Mouse (Mus musculus) hindbrain, embryonic 14.5 days (tissue): ENCODE data around the gene Ifitm10. TPM values are rescaled to one million over a fixed set of nuclear protein-coding genes. Genes with fewer than 3 reads are reported as not detected.
A peak's percentile ranks its signal among the peaks of the same experiment; 100 is the strongest.
"Not testable (repeated sequence)": the region's sequence is repeated elsewhere in the genome, so short reads cannot be mapped to it uniquely, and the experiment has no call there.

Experiments used
- ATAC-seq: fragments of 200-750 bp; cut with Nextera tagmentation; 2 replicates; pipeline ENCODE4 v1.8.0; 2017; ENCODE audit warnings: moderate number of reproducible peaks, mild to moderate bottlenecking, moderate TSS enrichment, moderate library complexity; ENCODE audit not compliant: low FRiP score
- DNase-seq: peaks from one replicate; pipeline ENCODE4 v3.0.0-alpha.2; 2015; ENCODE audit warnings: low spot score
- H3K27ac ChIP-seq: fragments of 300-500 bp; sonication (generic); 2 replicates; pipeline ENCODE4 v1.5.1; 2014; ENCODE audit warnings: mild to moderate bottlenecking, moderate library complexity
- H3K27me3 ChIP-seq: fragments of 300-500 bp; sonication (generic); 2 replicates; pipeline ENCODE4 v1.6.1; 2014; ENCODE audit warnings: mild to moderate bottlenecking, low read length, mixed read lengths; ENCODE audit not compliant: control insufficient read depth, insufficient read depth
- H3K36me3 ChIP-seq: fragments of 300-500 bp; sonication (generic); replicated peaks from 2 replicates; pipeline ENCODE4 v1.6.1; 2014; ENCODE audit not compliant: control insufficient read depth, insufficient read depth
- H3K4me1 ChIP-seq: fragments of 300-500 bp; sonication (generic); replicated peaks from 2 replicates; pipeline ENCODE4 v1.6.1; 2014; ENCODE audit warnings: antibody characterized with exemption, low read length, mixed read lengths; ENCODE audit not compliant: control insufficient read depth, insufficient read depth
- H3K4me2 ChIP-seq: fragments of 300-500 bp; sonication (generic); replicated peaks from 2 replicates; pipeline ENCODE4 v1.6.1; 2014; ENCODE audit warnings: mild to moderate bottlenecking, moderate library complexity
- H3K4me3 ChIP-seq: fragments of 300-500 bp; sonication (generic); replicated peaks from 2 replicates; pipeline ENCODE4 v1.5.1; 2014; ENCODE audit warnings: mild to moderate bottlenecking, low read length
- H3K9ac ChIP-seq: fragments of 300-500 bp; sonication (generic); 2 replicates; pipeline ENCODE4 v1.6.1; 2014
- H3K9me3 ChIP-seq: fragments of 300-500 bp; sonication (generic); 2 replicates; pipeline ENCODE4 v1.6.1; 2016; ENCODE audit warnings: low read length; ENCODE audit not compliant: control insufficient read depth
- WGBS: fragments of 180-500 bp; shearing (Covaris S2); extraction: QIAGEN DNeasy Blood & Tissue Kit; methylation state at CpG from one replicate; pipeline ENCODE4 v1.1.7; 2014; 5-methylcytosine and 5-hydroxymethylcytosine counted together
- polyA plus RNA-seq: library from polyadenylated mRNA; unstranded; fragments of >200 nt; fragmentation: Nextera tagmentation; extraction: Ambion mirVana; gene quantifications from 2 replicates; pipeline ENCODE4 v1.2.1, GENCODE M21; 2014

Gene Ifitm10
- polyA plus RNA-seq, 1 experiment from 2014 or later = 7.3 TPM

DNA sequence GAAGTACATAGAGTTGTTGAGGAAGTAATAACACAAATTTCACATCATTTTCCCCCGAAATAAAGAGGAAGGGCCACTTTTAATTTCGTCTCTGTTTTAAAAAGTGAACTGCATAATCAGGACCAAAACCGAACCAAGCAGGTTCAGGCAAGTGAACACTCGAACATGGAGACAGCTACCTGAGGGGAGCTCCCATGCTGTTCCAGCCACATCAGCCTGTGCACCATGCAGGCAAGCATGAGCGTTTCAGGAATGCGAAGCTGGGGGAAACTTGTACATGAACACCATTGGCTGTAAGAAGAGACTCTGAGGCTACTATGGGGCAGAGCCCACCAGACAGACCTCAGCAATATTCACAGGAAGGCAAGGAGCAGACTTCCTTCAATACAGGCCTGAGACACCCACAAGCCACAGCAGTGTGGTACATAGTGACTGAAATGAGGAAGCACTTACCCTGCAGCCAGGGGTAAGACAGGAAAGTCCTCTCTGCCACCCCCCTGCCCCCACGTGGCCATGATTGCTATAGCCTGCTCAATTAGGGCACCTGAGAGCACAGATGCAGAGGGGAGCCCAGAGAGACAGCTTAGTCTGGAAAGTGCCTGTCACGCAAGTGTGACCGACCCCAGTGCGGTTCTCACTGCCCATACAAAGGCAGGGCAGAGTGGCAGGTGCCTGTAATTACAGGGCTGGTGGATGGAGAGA is 33.1 kb downstream of the Ifitm10 start:
- no peaks in the 10 kb centered on the region for H3K4me1 ChIP-seq
- no peaks in the 10 kb centered on the region for H3K36me3 ChIP-seq
- no peak overlapping the region for H3K27ac ChIP-seq
- ATAC-seq (no peak), DNase-seq (no peak)
- H3K4me2 ChIP-seq = no peak overlapping the region
- no peaks in the 10 kb centered on the region for H3K9me3 ChIP-seq
- no peak overlapping the region for H3K9ac ChIP-seq
- WGBS = 60% methylated on average over 10 of the region's 10 CpGs
- H3K4me3 ChIP-seq = no peak overlapping the region
- H3K27me3 ChIP-seq = no peaks in the 10 kb centered on the region

DNA sequence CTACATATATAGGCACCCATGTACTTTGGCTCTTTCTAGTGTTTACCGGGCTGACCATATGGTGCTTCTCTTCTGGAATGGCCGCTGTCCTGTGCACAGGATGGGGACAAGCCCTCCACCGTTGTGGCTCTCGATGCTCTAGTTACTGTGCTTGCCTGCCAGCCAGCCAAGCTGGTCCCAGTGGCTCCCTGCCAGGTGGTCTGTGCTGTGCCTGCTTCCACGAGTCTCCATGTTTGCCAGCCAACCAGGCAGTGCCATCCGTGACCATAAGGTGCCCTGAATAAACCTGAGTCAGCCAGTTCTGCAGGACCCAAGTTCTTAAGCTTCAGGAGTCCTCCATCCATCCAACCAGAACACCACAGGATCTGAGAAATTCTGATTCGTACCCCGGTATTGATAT is 38.4 kb downstream of the Ifitm10 start:
- Histone ChIP-seq H3K27me3 (no peaks in the 10 kb centered on the region), H3K4me3 (no peak overlapping the region), H3K4me2 (no peak overlapping the region), H3K9ac (no peak overlapping the region), H3K4me1 (no peaks in the 10 kb centered on the region), H3K27ac (no peak overlapping the region), H3K36me3 (no peaks in the 10 kb centered on the region), H3K9me3 (no peaks in the 10 kb centered on the region)
- DNase-seq = no peak
- 68% methylated on average over 8 of the region's 8 CpGs for WGBS
- ATAC-seq = no peak

DNA sequence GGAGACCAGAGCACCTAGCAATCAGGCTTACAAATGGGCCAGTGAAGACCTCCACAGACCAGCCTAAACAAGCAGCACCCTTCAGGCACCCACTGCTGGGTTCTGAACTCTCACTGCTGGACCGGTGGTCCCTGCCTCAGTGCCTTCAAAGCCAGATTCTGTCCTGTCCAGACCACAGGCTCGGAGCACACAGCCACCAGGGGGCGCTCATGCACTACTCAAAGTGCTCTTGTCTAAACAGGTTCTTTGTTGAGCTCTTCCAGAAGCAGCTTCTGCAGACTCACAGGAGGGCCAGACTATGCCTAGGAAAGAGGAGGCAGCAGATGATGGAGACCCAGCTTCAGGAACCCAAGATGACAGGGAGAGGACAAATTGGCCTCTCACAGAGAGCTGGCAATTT is 39.3 kb downstream of the Ifitm10 start:
- Histone ChIP-seq H3K9me3 (no peaks in the 10 kb centered on the region), H3K27ac (no peak overlapping the region), H3K4me1 (no peaks in the 10 kb centered on the region), H3K27me3 (no peaks in the 10 kb centered on the region), H3K9ac (no peak overlapping the region), H3K36me3 (no peaks in the 10 kb centered on the region), H3K4me2 (no peak overlapping the region), H3K4me3 (no peak overlapping the region)
- WGBS = 5% methylated on average over 3 of the region's 3 CpGs
- DNase-seq (peak; percentile 96), ATAC-seq (peak; percentile 89)

DNA sequence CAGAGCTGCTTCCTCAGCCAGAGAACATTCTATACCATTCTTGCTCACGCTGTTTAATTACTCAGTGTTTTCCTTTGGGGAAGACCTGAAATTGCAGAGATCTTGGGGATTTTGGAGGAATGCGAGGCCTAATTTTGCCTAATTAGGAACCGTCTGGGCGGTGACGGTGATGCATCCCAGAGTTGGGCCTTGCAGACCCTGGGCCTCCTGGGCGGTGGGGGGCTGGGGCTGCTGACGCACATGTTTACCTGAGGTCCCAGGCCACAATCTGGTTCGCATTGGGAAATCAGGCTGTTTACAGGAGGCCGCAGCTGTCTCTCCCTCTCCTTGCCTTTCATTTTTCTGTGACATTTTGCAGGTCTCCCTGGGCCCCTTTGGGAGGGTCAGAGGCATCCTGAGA is 40.8 kb downstream of the Ifitm10 start:
- H3K9me3 ChIP-seq, H3K27me3 ChIP-seq, H3K27ac ChIP-seq, H3K4me2 ChIP-seq, ATAC-seq, H3K36me3 ChIP-seq, H3K4me1 ChIP-seq, H3K9ac ChIP-seq, H3K4me3 ChIP-seq, DNase-seq: not testable (repeated sequence)
- WGBS = 94% methylated on average over 2 of the region's 9 CpGs

DNA sequence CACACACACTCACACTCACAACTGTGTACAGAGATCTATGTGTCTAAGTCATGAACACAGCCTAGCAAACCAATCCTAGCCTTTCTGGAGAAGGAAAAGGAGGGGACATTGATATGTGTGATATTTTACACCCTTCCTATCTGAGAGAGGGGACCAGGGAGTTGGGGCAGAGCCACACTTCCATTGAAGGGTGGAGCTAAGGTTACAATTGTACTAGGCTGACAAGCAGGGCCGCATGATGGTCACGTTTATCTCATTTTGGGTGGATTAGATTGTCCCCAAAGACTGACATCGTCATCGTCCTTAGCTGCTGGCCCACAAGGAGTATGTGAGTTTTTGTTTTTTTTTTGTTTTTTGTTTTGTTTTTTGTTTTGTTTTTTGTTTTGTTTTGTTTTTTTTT is 42.3 kb downstream of the Ifitm10 start:
- H3K9me3 ChIP-seq = no peaks in the 10 kb centered on the region
- no peak overlapping the region for H3K4me2 ChIP-seq
- H3K4me1 ChIP-seq = no peaks in the 10 kb centered on the region
- H3K4me3 ChIP-seq = no peak overlapping the region
- no peak overlapping the region for H3K9ac ChIP-seq
- H3K27me3 ChIP-seq = no peaks in the 10 kb centered on the region
- no peak for ATAC-seq
- H3K36me3 ChIP-seq = no peaks in the 10 kb centered on the region
- 84% methylated on average over 4 of the region's 4 CpGs for WGBS
- no peak overlapping the region for H3K27ac ChIP-seq
- DNase-seq = no peak

DNA sequence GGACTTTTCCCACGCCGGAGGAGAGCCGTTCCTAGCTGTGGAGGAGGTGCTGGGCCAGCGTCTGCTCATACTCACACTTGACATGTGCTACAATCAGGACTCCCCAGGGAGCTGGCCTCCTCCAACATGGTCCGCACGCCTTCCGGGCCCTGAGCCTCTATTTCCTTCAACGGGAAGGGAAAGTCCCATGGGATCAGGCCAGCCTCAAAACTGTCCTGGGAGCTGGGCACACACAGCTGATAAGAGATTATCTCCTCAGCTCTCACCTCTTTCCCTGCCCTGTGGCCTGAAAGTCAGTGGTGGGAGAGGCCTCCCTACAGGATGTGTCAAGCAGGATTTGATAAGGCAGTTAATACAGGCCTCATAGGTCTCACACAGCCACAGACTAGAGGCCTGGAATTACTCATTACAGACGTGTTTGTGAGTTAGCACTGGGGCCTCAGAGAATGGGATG is 43.3 kb downstream of the Ifitm10 start:
- H3K27ac ChIP-seq = no peak overlapping the region
- 66% methylated on average over 9 of the region's 9 CpGs for WGBS
- no peak for ATAC-seq

DNA sequence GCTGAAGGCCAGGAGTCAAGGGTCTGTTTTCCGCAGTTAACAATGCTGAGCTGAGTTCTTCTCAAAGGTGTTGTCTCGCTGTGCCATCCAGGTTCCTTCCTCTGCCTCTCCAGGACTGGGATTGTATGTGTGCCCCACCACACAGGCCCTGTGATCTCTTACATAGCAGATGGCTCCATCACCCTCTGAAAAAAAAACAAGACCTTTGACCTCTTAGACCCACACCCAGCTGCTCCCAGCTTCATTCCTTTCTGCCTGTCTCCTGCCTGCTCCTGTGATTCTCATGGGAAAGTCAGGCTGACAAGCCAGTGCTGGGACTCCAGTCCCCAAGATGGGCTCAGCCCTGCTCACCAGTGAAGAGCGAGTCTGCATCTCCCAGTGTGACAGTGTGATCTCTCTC is 45.0 kb downstream of the Ifitm10 start:
- Histone ChIP-seq H3K9ac (no peak overlapping the region), H3K27me3 (no peaks in the 10 kb centered on the region), H3K4me3 (no peak overlapping the region), H3K4me2 (no peak overlapping the region), H3K36me3 (no peaks in the 10 kb centered on the region), H3K4me1 (no peaks in the 10 kb centered on the region), H3K9me3 (no peaks in the 10 kb centered on the region), H3K27ac (no peak overlapping the region)
- no peak for DNase-seq
- no peak for ATAC-seq
- 63% methylated on average over 3 of the region's 3 CpGs for WGBS

More for the DNA sequence above, 43.3 kb downstream of the Ifitm10 start:
- Histone ChIP-seq H3K9me3 (no peaks in the 10 kb centered on the region), H3K9ac (no peak overlapping the region), H3K36me3 (no peaks in the 10 kb centered on the region), H3K4me1 (no peaks in the 10 kb centered on the region), H3K27me3 (no peaks in the 10 kb centered on the region), H3K4me2 (no peak overlapping the region), H3K4me3 (no peak overlapping the region)
- DNase-seq = no peak

DNA sequence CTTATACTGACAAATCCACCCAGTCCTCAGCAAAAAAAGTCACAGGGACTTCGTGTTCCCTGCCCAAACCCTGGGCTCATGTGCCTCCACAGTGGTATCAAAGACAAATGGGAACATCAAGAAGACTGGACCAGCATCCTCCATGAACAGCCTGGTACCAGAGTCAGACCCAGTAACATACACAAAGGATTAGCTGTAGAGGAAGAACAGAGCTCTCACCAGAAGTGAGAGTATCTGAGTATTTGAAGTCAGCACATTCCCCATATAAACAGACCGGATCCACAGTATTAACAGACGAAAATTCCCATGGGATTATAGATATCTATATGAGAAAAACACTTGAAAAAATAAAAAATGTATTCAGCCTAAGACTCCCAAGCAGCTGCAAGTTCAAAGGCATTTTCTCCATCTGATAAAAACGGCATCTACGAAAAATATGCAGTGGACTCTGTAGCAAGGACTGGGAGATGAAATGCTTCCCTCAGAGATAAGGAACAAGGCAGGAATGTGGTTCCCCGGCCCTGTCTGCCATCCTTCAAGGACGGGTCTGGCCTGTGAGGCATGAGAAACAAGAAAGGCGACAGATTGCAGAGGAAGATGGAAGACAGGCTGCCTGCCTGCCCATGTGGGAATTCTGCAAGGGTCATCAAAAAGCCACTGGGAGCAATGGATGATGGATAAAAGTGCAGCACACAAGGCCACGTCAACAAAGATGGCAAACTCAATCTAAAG is 46.7 kb downstream of the Ifitm10 start:
- WGBS = 69% methylated on average over 9 of the region's 9 CpGs
- no peak for DNase-seq
- no peak overlapping the region for H3K27ac ChIP-seq
- no peak overlapping the region for H3K4me3 ChIP-seq
- H3K4me1 ChIP-seq = peaks cover 3% of the 10 kb centered on the region; the same call in 1 of the 2 replicates
- no peak overlapping the region for H3K4me2 ChIP-seq
- no peaks in the 10 kb centered on the region for H3K36me3 ChIP-seq
- no peak overlapping the region for H3K9ac ChIP-seq
- H3K27me3 ChIP-seq = no peaks in the 10 kb centered on the region
- no peak for ATAC-seq
- no peaks in the 10 kb centered on the region for H3K9me3 ChIP-seq

DNA sequence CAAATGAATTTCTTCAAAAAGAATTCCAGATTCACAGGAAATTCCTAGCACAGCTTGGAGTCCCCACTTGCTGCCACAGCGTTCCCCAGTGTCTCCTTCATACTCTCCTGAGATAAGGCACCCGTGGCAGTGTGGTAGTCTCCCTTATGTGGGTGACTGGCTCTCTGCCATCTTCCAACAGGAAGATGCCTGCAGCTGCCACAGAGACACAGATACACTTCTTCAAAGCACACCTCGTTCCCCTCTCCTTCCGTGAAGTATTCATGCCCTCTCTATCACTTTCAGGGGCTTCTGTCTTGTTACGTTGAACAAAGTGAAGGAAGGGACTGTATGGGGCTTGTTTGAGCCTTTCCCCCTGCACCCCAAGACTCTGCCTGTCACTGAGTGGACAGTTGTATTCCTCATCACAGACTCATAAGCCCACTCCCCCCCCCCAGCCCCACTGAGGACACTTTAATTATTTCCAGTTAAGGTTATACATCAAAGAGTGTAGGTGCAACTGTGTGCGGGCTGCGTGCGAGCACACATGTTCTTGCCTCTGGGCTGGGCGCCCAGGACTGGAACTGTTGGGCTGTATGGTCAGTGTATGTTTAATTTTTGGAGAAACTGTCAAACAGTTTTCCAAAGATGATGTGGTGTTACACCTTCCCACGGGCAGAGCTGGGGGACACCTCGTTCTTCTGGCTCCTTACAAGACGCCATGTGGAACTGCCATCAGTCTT is 50.0 kb downstream of the Ifitm10 start:
- H3K36me3 ChIP-seq = no peaks in the 10 kb centered on the region
- no peak overlapping the region for H3K27ac ChIP-seq
- peaks cover 16% of the 10 kb centered on the region; the same call in 1 of the 2 replicates for H3K4me1 ChIP-seq
- ATAC-seq (no peak), DNase-seq (no peak)
- H3K4me2 ChIP-seq = no peak overlapping the region
- no peaks in the 10 kb centered on the region for H3K27me3 ChIP-seq
- H3K9me3 ChIP-seq = no peaks in the 10 kb centered on the region
- H3K9ac ChIP-seq = no peak overlapping the region
- WGBS = 90% methylated on average over 12 of the region's 12 CpGs
- no peak overlapping the region for H3K4me3 ChIP-seq
